Mouse (Mus musculus): ENCODE data around the gene Aqp11. TPM values are rescaled to one million over a fixed set of nuclear protein-coding genes. Genes with fewer than 3 reads are reported as not detected.

The Aqp11 gene
- polyA plus RNA-seq (2014; fragmentation: Illumina TruSeq; extraction: RNeasy Lipid Tissue Mini Kit (QIAGEN cat#74804); ENCODE audit: low read depth, low replicate concordance): 33.0 TPM

GRCm38 (mm10) chr7:97737638-97738456 is at the start of gene Aqp11:
Aqp11 (minus strand) TSS chr7:97738289.

GRCm38 (mm10) chr7:97696506-97697254 is 41.4 kb downstream of the Aqp11 start, which contains the start of gene Clns1a:
Clns1a (plus strand) TSS chr7:97696634.

Other genes with a start within 250 kb of the Aqp11 start
- 24.4 TPM for gene Aamdc, start 158.8 kb downstream of the Aqp11 start, polyA plus RNA-seq (2014; fragmentation: Illumina TruSeq; extraction: RNeasy Lipid Tissue Mini Kit (QIAGEN cat#74804); ENCODE audit: low read depth, low replicate concordance)
- 29.8 TPM for gene Rsf1, start 158.4 kb downstream of the Aqp11 start, polyA plus RNA-seq (2014; fragmentation: Illumina TruSeq; extraction: RNeasy Lipid Tissue Mini Kit (QIAGEN cat#74804); ENCODE audit: low read depth, low replicate concordance)
- 69.7 TPM for gene Clns1a, start 41.7 kb downstream of the Aqp11 start, polyA plus RNA-seq (2014; fragmentation: Illumina TruSeq; extraction: RNeasy Lipid Tissue Mini Kit (QIAGEN cat#74804); ENCODE audit: low read depth, low replicate concordance)
- 100 TPM for gene Pak1, start 50.3 kb upstream of the Aqp11 start, polyA plus RNA-seq (2014; fragmentation: Illumina TruSeq; extraction: RNeasy Lipid Tissue Mini Kit (QIAGEN cat#74804); ENCODE audit: low read depth, low replicate concordance)
- gene Gdpd4, start 181.7 kb upstream of the Aqp11 start, polyA plus RNA-seq (2014; fragmentation: Illumina TruSeq; extraction: RNeasy Lipid Tissue Mini Kit (QIAGEN cat#74804); ENCODE audit: low read depth, low replicate concordance): not detected

Measured in sigmoid colon, adult 10 weeks (tissue).